Mouse (Mus musculus) common myeloid progenitor, adult 5-6 weeks (primary cell): ENCODE data around the gene Muc1. TPM values are rescaled to one million over a fixed set of nuclear protein-coding genes. Genes with fewer than 3 reads are reported as not detected.
"Not testable (repeated sequence)": the region's sequence is repeated elsewhere in the genome, so short reads cannot be mapped to it uniquely, and the experiment has no call there.

Source experiments
- ATAC-seq: replicated peaks from 2 replicates; pipeline ENCODE4 v1.8.0; 2016; ENCODE audit warnings: low read depth, mild to moderate bottlenecking, moderate TSS enrichment, inconsistent platforms; ENCODE audit not compliant: poor library complexity, severe bottlenecking
- total RNA-seq: library from RNA; stranded (forward); fragments of 200-1000, 187-1606 nt; gene quantifications from 2 replicates; pipeline ENCODE4 v1.2.3, GENCODE M21; 2017

The Muc1 gene
- total RNA-seq, 1 experiment from 2014 or later: not detected

DNA sequence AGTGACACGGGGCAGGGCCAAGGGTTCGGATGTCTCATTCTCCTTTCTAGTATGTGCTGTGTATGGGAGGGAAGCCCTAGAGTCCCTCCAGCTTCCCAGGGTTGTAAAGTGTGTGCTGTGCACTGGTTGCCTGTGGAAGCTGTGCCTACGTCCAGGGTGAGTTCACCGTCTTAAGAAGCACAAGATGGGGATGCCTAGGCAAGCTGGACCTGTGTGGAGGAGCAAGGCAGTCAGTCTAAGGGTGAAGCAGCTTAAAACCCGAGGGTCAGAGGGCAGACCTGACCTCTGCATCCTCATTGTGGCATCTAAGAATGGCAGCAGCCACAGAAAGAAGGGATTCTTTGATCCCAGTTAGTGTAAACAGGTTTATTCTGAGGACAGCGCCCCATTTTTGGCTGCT, 20.1 kb upstream of the Muc1 start:
- no peak for ATAC-seq

DNA sequence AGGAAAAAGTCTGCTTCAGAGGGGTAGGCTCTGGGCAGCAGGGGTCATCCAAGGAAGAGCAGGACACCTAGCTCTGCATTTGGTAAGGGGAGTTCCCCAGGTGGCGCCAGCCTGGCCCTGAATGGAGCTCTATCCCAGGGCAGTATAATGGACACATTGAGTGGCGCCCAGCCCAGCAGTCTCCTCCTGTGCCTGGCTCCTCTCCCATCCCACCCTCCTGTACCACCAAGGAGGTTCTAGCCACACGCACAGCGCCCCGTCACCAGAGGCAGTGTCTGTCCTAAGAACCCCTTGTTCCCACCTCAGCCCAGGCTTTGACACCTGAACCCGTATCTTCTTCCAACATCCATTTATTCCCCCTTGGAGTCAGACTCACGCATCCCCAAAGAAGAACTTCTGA, 19.1 kb upstream of the Muc1 start:
- ATAC-seq: no peak

DNA sequence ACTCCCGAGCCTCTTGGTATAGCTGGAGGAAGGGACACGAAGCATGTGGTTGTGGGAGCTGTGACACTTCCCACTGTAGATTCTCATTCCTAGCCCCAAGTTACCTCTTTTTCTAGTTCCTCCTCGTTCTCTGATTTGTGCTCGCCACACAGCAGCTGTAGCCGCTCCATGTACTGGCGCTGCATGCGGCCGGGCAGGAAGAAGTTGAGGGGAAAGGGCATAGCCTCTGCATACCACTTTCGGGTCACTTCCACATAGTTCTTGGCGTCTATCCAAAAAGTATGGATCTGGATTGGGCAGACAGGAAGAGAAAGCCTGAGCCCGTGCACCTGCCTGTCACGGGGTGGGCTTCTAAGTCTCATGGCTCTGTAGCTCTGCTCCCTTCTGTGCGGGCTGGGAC, 18.7 kb upstream of the Muc1 start:
- ATAC-seq: no peak

DNA sequence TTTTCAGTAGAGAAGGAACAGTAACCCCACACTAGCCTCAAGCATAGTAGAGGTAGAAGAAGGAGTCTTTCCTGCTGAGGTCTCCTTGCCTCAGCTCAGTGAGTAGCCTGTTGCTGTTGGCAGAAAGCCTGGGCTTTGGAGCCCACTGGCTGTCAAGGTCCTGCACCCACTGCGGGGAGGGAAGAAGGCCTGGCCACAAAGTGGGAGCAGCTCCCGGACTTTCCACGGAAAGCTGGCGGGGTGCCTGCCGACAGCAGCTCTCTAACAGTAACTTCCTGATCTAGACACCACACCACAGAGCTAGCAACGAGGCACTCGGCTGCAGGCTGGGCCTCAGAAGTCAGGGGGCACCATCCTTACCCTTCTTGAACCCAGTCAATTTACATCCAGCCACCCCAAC, 18.1 kb upstream of the Muc1 start:
- ATAC-seq: no peak

DNA sequence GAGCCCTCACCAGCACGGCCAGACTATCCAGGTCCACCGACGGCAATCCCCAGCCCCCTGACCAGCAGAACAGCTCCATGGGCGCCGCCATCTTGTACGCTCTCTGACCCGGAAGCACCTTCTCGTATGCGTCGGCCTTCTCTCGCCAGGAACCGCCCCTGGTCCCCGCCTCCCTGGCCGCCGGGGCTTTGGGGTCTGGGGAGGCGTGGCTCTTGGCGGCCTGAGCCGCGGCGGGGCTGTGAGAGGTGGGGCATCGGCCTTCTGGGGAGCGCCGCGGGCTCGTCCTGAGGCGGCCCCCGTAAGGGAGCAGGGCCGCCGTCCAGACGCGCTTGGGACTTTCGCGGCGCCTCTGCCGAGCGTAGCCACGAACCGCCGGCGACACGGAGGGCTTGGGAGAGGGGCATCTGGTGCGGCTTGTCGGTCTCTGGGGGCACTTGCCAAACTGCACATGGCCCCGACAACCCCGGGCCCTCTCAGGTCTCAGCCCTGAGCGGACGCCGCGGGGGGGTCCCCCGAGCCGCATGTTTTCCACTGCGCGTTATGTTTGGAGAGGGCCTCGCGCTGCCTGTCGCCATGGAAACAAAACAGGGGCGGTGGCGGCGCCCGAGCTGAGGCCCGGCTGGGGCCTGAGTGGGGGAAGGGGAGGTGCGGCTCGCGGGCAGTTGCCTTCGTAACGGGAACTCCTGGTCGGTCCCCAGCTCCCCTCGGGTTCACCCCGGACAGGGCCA, 14.9 kb upstream of the Muc1 start:
- ATAC-seq: peak; percentile 84

DNA sequence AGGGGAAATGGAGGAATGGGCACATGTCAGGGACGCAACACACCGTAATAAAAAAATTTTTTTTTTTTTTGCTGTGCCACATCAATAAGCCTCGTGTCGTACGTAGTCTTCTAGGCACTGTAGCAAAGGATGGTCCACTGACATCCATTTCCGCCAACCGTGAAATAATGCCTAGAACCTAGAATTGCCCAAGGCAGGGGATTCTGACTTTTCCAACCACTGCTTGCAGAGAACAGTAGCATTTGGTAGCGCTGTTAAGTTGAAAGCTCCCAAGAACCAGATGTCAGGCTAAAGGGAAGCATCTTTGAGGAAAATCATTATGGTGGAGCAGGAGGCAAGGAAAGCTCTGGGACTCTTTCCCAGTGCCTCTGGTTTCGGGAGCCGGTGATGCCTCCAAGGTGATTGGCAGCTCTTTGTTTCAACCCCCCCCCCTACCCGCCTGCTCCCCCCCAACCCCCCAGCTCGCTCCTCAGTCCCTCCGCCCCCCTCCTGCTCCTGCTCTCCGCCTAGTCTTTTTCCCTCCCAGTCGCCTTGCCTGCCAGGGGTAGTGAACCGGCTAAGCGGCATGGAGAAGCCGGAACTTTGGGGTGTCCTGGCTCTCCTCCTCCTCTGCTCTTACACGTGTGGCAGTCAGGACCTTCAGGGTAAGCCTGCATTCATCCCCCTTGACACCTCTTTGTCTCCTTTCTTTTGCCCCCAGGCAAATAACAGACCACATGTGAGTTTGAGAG, 14.0 kb upstream of the Muc1 start, which contains the start of gene Thbs3:
TSS of gene Thbs3 (plus strand) at position 500 of the 731 bp plus-strand sequence.
- ATAC-seq: no peak

DNA sequence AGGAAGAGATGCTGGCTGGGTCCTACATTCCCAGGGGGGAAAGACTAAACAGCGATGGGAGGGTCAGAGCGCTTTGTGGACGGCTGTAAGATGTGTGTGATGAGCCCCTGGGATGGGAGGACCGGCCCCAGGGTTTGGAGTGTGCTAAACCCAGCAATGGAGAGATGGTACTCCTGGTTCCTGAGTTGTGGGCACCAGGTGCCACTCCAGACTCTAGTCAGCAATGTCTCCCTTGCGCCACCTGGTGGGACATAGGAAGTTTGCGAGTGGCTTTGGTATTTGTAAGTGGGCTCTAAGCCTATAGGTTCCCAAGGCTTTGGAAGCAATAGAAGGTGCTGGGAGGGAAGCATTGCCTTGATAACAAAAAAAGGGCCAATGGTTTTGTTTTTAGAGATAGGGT, 13.0 kb upstream of the Muc1 start:
- peak; percentile 66 for ATAC-seq

DNA sequence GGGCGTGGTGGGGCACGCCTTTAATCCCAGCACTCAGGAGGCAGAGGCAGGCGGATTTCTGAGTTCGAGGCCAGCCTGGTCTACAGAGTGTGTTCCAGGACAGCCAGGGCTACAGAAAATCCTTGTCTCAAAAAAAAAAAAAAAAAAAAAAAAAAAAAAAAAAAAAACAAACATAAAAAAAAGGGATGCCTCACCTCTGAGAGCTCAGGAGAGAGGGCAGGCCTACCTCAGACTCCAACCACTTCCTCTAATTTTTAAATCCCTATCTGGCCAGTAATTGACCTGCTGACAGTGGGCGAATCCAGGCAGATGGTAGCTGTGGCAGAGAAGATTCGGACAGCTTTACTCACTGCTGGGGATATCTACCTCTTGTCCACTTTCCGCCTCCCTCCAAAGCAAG, 12.4 kb upstream of the Muc1 start:
- ATAC-seq: not testable (repeated sequence)

DNA sequence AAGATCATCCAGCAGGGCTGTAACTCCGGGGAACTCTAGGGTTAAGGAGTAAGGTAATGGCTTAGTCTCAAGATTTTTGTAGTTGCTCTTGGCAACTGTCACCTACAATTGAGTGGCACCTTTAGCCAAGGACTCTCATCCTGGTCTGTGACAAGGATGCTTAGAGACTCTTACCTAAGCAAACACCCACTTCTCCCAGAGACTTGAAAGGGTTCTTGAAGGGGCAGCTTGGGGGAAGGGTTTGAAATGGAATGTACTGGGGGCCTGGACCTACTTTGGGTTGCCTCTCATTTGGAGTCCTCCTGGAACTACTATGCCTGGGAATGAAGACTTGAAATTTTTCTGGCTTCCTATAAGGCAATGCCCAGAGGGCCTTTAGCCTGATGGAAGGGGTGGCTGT, 10.6 kb upstream of the Muc1 start:
- no peak for ATAC-seq

DNA sequence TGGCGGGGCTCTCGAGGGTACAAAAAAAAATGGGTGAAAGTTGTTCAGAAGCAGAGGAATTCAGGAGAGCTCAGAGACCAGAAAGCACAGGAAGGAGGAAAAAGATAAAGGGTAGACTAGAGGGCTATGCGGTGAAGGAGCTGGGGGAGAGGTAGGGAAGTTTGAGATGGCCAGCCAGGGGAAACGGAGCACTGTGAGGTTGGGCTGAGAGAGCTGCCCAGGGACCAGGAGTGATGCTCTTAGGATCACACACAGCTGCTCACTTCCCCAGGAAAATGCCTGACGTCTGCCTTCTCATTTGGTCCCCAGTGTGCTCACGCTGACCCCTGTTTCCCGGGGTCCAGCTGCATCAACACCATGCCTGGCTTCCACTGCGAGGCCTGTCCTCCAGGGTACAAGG, 9.3 kb upstream of the Muc1 start:
- no peak; the same call in 1 of the 2 replicates for ATAC-seq

DNA sequence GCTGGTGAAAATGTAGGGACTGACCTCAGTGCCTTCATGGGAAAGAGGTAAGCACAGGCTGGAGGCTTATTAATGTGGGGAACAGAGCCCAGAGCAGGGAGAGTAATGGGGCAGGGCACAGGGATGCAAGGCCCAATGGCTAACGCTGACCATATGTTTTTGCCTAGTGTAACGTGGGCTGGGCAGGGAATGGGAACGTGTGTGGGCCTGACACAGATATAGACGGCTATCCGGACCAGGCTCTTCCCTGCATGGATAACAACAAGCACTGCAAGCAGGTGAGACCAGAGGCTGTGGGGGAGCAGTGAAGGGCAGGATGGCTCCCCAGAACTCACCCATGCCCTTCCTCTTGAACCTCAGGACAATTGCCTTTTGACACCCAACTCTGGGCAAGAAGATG, 7.7 kb upstream of the Muc1 start:
- ATAC-seq: no peak

DNA sequence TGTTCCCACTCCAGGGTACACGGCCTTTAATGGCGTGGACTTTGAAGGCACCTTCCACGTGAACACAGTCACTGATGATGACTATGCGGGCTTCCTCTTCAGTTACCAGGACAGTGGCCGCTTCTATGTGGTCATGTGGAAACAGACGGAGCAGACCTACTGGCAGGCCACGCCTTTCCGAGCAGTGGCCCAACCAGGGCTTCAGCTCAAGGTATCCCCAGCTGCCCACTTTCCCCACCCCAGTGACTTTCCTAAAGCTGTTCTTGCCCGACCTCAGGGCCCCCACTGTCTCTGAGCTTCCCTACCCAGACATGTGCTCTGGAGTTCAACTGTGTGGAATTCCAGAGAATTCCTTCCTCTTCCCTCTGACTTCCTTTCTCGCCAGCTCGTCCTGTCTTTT, 4.1 kb upstream of the Muc1 start:
- no peak for ATAC-seq

DNA sequence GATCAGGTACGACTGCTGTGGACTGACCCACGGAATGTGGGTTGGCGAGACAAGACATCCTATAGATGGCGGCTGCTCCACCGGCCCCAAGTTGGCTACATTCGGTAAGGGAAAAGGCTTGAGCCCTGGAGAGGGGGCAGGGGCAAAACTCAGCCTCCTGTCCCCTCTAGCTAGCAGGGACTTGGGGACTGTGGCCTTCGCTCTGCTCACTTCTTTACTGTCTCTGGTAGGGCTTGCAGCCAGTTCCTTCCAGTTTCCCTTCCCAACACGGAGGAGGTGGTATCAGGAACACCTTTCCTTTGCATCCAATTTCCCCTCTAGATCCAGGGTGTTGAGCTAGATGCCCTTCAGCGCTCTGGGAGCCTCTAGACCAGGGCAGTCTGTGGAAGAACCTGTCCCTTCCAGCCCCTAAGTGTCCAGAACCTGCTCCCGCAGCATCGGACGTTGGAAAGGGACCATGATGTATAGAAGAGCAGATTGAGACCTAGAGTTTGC, 3.5 kb upstream of the Muc1 start:
- ATAC-seq: no peak

DNA sequence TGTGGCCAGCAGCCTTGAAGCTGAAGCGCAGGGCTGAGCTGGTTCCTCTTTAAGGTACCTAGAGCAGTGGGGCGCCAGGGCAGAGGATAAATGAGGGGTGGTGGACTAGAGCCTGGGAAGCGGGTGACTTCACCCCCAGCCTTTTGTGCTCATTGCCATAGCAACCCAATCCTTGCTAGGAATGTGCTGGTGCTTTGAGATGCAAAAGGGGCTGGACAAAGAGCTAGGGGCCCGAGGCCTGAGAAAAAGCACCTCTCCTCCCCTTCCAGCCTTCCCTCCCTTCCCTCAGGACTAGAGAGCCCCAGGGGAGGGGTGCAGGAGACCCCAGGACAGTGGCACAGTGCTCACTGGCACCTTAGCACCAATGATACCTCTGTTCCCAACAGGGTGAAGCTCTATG, 2.9 kb upstream of the Muc1 start:
- no peak for ATAC-seq

DNA sequence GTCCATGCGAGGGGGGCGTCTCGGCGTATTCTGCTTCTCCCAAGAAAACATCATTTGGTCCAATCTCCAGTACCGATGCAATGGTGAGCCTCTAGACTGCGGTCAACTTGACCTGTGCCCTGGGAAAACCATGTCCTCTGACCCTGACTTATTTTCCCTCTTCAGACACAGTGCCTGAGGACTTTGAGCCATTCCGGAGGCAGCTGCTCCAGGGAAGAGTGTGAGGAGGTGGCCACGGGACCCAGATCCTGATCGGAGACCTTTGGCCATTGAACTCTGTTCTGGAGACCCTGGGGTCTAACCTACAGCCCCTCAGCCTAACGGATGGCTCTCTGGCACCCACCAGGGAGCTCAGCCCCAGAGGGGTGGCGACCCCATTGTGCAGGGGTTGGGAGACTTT, 2.5 kb upstream of the Muc1 start:
- no peak for ATAC-seq

DNA sequence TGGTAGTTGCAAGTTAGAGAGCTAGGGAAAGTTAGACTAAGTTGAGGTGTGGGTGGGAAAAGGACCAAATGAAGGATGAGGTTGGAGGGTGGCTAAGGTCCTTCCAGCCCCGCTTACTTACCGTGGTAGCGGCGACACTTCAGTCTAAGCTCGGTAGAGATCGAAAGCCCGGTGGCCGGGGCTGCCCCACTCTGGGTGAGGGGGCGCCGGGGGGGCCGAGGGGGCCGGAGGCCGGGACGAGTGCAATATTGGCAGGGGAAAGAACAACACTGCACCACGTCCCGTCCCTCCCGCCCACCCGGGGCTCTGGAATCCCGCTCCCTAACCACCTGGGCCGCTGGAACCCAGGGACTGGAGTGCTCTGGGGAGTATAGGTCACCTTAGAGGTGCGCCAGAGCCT, 2.0 kb upstream of the Muc1 start, which contains the start of gene Mtx1:
TSS of gene Mtx1 (minus strand) at position 189 of the 400 bp plus-strand sequence.
- no peak for ATAC-seq

DNA sequence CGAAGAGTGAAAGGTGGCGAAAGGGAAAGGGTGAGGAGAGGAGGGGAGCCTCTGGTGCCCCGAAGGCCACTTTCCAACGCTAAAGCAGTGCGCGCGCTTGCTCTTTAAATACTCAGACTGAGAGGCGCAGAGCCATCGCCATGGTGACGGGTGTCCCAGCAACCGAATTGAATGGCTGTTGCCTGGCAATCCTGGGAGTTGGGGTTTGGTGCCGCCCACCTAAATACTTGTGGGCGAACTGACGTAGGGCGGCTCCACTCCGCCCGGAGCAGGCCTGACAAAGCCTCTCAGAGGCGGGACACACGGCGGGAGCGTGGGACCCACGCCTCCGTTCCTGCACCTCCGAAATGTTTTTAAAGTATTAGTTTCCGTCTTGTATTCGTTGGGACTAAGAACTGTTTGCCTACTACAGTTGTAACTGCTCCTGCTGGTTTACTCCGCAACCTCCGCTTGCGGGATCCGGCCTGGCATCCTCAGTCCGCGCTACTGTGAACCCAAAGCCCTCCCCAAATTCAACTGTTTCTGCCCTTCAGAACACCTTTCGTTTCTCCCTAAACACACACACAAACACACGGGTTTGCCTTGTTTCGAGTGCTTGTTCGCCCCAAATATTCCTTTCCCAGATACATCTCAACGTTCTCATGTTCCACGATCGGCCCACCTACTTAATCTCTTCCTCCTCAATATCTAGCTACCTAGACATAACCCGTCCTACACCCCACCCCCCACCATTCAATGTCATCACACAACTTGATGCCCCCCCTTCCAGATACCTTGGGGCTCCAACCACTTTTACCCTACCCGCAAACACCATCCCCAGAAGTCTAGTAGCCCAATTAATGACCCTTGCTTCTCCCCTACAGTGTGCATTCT, 1.3 kb upstream of the Muc1 start:
- peak; percentile 65 for ATAC-seq

DNA sequence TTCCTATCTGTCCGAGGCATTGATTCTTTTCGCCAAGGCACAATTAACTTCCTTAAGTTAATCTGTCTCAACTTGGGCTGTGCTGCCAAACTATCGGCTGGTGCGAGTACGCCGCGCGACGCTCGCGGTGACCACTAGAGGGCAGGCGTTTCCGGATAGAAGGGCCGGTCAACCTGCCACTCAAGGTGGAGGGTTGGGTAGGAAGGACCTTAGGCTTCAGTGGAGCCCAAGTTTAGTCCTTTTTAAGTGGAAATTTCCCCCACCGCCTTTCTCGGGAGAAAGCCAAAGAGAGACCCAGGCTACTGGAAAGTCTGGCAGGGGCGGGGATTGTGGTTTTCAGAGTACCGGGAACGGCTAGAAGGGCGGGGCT, 692 bp upstream of the Muc1 start:
- ATAC-seq: peak; percentile 82

DNA sequence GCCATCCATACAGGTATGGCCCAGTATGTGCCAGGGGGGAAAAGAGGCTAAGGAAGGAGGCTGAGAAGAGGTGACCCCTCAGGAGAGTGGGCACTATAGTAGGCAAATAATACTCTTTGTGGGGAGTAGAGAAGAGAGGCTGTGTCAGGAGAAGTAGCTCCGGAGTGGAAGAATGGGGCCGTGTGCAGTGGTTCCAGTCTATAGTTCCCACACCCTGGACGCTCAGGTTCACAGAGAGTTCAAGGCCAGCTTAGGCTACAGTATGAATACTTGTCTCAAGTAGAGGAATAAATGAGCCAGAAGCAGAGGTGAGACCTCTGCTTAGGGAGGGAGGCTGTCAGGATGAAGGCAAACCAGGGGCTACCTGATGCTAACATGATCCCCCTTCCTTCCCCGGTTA, 419 bp downstream of the Muc1 start:
- no peak for ATAC-seq

DNA sequence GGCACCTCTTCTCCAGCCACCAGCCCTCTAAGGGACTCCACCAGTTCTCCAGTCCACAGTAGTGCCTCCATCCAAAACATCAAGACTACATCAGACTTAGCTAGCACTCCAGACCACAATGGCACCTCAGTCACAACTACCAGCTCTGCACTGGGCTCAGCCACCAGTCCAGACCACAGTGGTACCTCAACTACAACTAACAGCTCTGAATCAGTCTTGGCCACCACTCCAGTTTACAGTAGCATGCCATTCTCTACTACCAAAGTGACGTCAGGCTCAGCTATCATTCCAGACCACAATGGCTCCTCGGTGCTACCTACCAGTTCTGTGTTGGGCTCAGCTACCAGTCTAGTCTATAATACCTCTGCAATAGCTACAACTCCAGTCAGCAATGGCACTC, 1.7 kb downstream of the Muc1 start:
- ATAC-seq: no peak

DNA sequence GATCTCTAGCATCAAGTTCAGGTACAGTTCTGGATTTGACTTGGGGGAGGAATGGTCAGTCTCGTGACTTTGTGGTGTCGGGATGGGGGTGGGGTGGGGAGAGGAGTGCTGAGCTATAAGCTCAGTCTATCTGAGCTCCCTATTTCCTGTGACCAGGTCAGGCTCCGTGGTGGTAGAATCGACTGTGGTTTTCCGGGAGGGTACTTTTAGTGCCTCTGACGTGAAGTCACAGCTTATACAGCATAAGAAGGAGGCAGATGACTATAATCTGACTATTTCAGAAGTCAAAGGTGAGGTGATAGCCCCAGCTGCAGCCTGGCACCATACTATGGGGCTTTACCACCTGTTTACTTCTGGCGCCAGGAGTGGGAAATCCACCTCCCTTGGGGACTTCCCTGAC, 2.5 kb downstream of the Muc1 start:
- no peak for ATAC-seq
